Mouse (Mus musculus): ENCODE results near the gene Tbkbp1. TPM values are rescaled to one million over a fixed set of nuclear protein-coding genes. Genes with fewer than 3 reads are reported as not detected.

Tbkbp1 gene
- polyA plus RNA-seq, 1 experiment = not detected

DNA sequence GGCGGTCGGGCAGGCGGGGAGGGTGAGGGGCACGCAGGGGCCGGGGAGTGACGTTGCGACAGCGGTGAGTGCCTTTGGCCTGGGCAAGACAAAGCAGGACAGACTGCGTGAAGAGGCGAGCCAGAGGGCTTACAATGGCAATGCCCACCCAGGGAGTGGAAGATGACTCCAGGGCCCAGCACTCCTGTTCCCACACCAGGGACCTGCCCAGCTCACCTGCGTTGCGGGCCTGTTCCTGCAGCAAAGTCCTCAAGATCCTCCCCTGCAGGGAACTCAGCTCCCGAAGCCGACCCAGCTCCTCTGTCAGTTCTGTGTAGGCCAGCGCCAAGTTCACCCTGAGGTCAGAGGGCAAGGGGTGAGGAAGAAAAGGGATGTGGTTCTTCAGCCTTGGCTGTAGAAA lies 12.0 kb downstream of the Tbkbp1 start:
- Histone ChIP-seq H3K27ac (ENCODE audit: insufficient read depth, low read depth, low read length) (no peak overlapping the region), H3K4me3 (ENCODE audit: insufficient read depth, low read depth, low read length) (peak overlapping the region; percentile 37; the same call in 1 of the 2 replicates), H3K4me1 (ENCODE audit: control insufficient read depth, insufficient read depth, low read length) (peaks cover 16% of the 10 kb centered on the region)
- 50% methylated on average over 15 of the region's 15 CpGs for WGBS
- TF ChIP-seq CTCF (IDR thresholded peaks at IDR 0.05; ENCODE audit: insufficient read depth, low read depth, low read length) = no peak
- TF ChIP-seq POLR2A (IDR thresholded peaks at IDR 0.05; ENCODE audit: insufficient read depth, low read depth, low read length) = no peak

GRCm38 (mm10) chr11:97138554-97139226 lies 12.6 kb downstream of the Tbkbp1 start:
- peak overlapping the region; percentile 37 for H3K4me3 ChIP-seq (ENCODE audit: insufficient read depth, low read depth, low read length)
- WGBS = 45% methylated on average over 69 of the region's 69 CpGs
- peaks cover 16% of the 10 kb centered on the region for H3K4me1 ChIP-seq (ENCODE audit: control insufficient read depth, insufficient read depth, low read length)
- H3K27ac ChIP-seq (ENCODE audit: insufficient read depth, low read depth, low read length) = no peak overlapping the region
- no peak for TF ChIP-seq CTCF (IDR thresholded peaks at IDR 0.05; ENCODE audit: insufficient read depth, low read depth, low read length)
- no peak for TF ChIP-seq POLR2A (IDR thresholded peaks at IDR 0.05; ENCODE audit: insufficient read depth, low read depth, low read length)

DNA sequence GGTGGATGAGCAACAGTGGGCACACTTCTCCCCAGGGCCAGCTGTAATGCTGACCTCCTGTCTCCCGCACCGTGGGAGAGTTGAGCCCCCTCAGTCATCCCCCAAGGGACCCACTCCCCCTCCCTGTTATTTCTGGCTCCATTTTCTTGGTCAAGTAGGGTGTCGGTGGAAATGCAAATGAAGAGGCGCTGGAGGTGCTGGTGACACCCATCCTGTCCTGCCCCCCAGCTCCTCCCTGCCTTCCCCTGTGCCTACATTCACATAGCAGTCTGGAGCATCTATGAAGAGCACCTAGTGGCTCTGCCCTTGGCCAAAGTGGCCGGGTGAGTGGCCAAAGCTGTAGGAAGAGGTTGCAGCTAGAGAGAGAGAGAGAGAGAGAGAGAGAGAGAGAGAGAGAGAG lies 18.0 kb downstream of the Tbkbp1 start:
- no peaks in the 10 kb centered on the region for H3K4me1 ChIP-seq (ENCODE audit: control insufficient read depth, insufficient read depth, low read length)
- H3K4me3 ChIP-seq (ENCODE audit: insufficient read depth, low read depth, low read length) = no peak overlapping the region
- WGBS = 71% methylated on average over 5 of the region's 5 CpGs
- TF ChIP-seq POLR2A (IDR thresholded peaks at IDR 0.05; ENCODE audit: insufficient read depth, low read depth, low read length) (no peak), CTCF (IDR thresholded peaks at IDR 0.05; ENCODE audit: insufficient read depth, low read depth, low read length) (no peak)
- H3K27ac ChIP-seq (ENCODE audit: insufficient read depth, low read depth, low read length) = no peak overlapping the region

DNA sequence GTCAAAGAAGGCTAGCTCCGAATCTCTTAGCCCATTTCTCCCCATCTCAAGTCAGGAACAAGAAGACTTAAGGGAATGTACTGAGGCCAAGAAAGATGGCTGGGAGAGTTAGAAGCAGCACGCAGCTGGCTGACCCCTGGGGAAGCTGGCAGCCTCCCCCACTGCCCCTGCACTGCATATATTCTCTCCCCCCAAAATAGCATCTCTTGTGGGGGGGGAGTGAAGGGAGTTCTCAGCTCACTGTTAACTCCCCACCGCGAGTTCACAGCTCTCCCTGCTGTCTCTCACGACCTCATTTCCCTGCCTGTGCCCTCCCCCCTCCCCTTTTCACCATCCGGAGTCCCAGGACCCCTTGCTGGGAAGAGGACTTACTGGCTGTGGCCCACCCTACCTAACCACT lies 19.1 kb downstream of the Tbkbp1 start:
- no peaks in the 10 kb centered on the region; the same call in 1 of the 2 replicates for H3K4me1 ChIP-seq (ENCODE audit: control insufficient read depth, insufficient read depth, low read length)
- no peak overlapping the region for H3K27ac ChIP-seq (ENCODE audit: insufficient read depth, low read depth, low read length)
- TF ChIP-seq CTCF (IDR thresholded peaks at IDR 0.05; ENCODE audit: insufficient read depth, low read depth, low read length) (no peak), POLR2A (IDR thresholded peaks at IDR 0.05; ENCODE audit: insufficient read depth, low read depth, low read length) (no peak)
- WGBS = 50% methylated on average over 6 of the region's 6 CpGs
- no peak overlapping the region for H3K4me3 ChIP-seq (ENCODE audit: insufficient read depth, low read depth, low read length)

- Histone ChIP-seq H3K4me3 (ENCODE audit: insufficient read depth, low read depth, low read length) (no peak overlapping the region), H3K27ac (ENCODE audit: insufficient read depth, low read depth, low read length) (no peak overlapping the region), H3K4me1 (ENCODE audit: control insufficient read depth, insufficient read depth, low read length) (no peaks in the 10 kb centered on the region; the same call in 1 of the 2 replicates)
- WGBS = 79% methylated on average over 2 of the region's 2 CpGs
- no peak for TF ChIP-seq POLR2A (IDR thresholded peaks at IDR 0.05; ENCODE audit: insufficient read depth, low read depth, low read length)
- TF ChIP-seq CTCF (IDR thresholded peaks at IDR 0.05; ENCODE audit: insufficient read depth, low read depth, low read length) = no peak
These were observed 19.6 kb downstream of the Tbkbp1 start for GRCm38 (mm10) chr11:97131683-97132082.

- WGBS = 91% methylated on average over 7 of the region's 7 CpGs
- no peak overlapping the region for H3K4me3 ChIP-seq (ENCODE audit: insufficient read depth, low read depth, low read length)
- no peaks in the 10 kb centered on the region; the same call in 1 of the 2 replicates for H3K4me1 ChIP-seq (ENCODE audit: control insufficient read depth, insufficient read depth, low read length)
- TF ChIP-seq POLR2A (IDR thresholded peaks at IDR 0.05; ENCODE audit: insufficient read depth, low read depth, low read length) (no peak), CTCF (IDR thresholded peaks at IDR 0.05; ENCODE audit: insufficient read depth, low read depth, low read length) (no peak)
- no peak overlapping the region for H3K27ac ChIP-seq (ENCODE audit: insufficient read depth, low read depth, low read length)
These were observed 21.0 kb downstream of the Tbkbp1 start for GRCm38 (mm10) chr11:97130318-97130717.

DNA sequence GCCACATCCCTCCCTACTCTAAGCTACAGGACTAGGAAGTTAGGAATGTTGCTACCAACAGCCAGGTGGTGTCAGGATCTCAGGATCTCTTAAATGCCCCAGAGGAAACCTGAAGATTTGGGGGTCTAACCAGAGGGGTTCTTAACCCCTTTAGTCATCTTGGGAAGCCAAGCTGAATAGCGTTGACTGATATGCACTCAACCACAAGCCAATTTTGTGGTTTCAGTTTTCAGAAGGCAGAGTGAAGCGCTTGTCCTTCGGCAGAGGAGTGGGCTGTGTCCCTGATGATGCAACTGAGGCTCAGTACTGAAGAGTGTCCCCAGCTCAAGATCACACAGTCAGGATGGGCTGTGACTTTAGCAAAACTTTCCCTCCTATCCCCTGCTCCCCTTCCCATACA lies 22.3 kb downstream of the Tbkbp1 start:
- TF ChIP-seq POLR2A (IDR thresholded peaks at IDR 0.05; ENCODE audit: insufficient read depth, low read depth, low read length) (no peak), CTCF (IDR thresholded peaks at IDR 0.05; ENCODE audit: insufficient read depth, low read depth, low read length) (no peak)
- WGBS = 90% methylated on average over 3 of the region's 3 CpGs
- no peaks in the 10 kb centered on the region; the same call in 1 of the 2 replicates for H3K4me1 ChIP-seq (ENCODE audit: control insufficient read depth, insufficient read depth, low read length)
- H3K4me3 ChIP-seq (ENCODE audit: insufficient read depth, low read depth, low read length) = no peak overlapping the region
- no peak overlapping the region for H3K27ac ChIP-seq (ENCODE audit: insufficient read depth, low read depth, low read length)

GRCm38 (mm10) chr11:97127470-97128223 lies 23.6 kb downstream of the Tbkbp1 start:
- Histone ChIP-seq H3K27ac (ENCODE audit: insufficient read depth, low read depth, low read length) (no peak overlapping the region), H3K4me3 (ENCODE audit: insufficient read depth, low read depth, low read length) (no peak overlapping the region), H3K4me1 (ENCODE audit: control insufficient read depth, insufficient read depth, low read length) (no peaks in the 10 kb centered on the region; the same call in 1 of the 2 replicates)
- TF ChIP-seq CTCF (IDR thresholded peaks at IDR 0.05; ENCODE audit: insufficient read depth, low read depth, low read length) = no peak
- no peak for TF ChIP-seq POLR2A (IDR thresholded peaks at IDR 0.05; ENCODE audit: insufficient read depth, low read depth, low read length)
- 41% methylated on average over 19 of the region's 19 CpGs for WGBS
